Mouse (Mus musculus) forebrain, embryonic 14.5 days (tissue): ENCODE data around the gene Myof. TPM values are rescaled to one million over a fixed set of nuclear protein-coding genes. Genes with fewer than 3 reads are reported as not detected.

Source experiments
- ATAC-seq: fragments of 200-750 bp; cut with Nextera tagmentation; 2 replicates; pipeline ENCODE4 v1.8.0; 2017; ENCODE audit warnings: mild to moderate bottlenecking, moderate library complexity
- DNase-seq: peaks from one replicate; pipeline ENCODE4 v3.0.0-alpha.2; 2015; ENCODE audit warnings: low spot score
- H3K27ac ChIP-seq: fragments of 300-500 bp; sonication (generic); 2 replicates; pipeline ENCODE4 v1.5.1; 2014; ENCODE audit warnings: low read depth, mild to moderate bottlenecking, control low read depth, low read length, moderate library complexity
- H3K27me3 ChIP-seq: fragments of 300-500 bp; sonication (generic); replicated peaks from 2 replicates; pipeline ENCODE4 v1.6.1; 2014; ENCODE audit warnings: low read length, control low read depth, mixed read lengths; ENCODE audit not compliant: control insufficient read depth, insufficient read depth
- H3K36me3 ChIP-seq: fragments of 300-500 bp; sonication (generic); 2 replicates; pipeline ENCODE4 v1.6.1; 2014; ENCODE audit warnings: low read length, control low read depth; ENCODE audit not compliant: control insufficient read depth, insufficient read depth
- H3K4me1 ChIP-seq: fragments of 300-500 bp; sonication (generic); 2 replicates; pipeline ENCODE4 v1.6.1; 2014; ENCODE audit warnings: antibody characterized with exemption, low read length, control low read depth; ENCODE audit not compliant: control insufficient read depth, insufficient read depth
- H3K4me2 ChIP-seq: fragments of 300-500 bp; sonication (generic); 2 replicates; pipeline ENCODE4 v1.6.1; 2014; ENCODE audit warnings: mild to moderate bottlenecking, control low read depth, low read length
- H3K4me3 ChIP-seq: fragments of 300-500 bp; sonication (generic); 2 replicates; pipeline ENCODE4 v1.5.1; 2014; ENCODE audit warnings: low read depth, low read length, control low read depth
- H3K9ac ChIP-seq: fragments of 300-500 bp; sonication (generic); 2 replicates; pipeline ENCODE4 v1.6.1; 2014; ENCODE audit warnings: mild to moderate bottlenecking, low read length, control low read depth, moderate library complexity
- H3K9me3 ChIP-seq: fragments of 300-500 bp; sonication (generic); replicated peaks from 2 replicates; pipeline ENCODE4 v1.6.1; 2016; ENCODE audit warnings: low read length, control low read depth, mixed read lengths; ENCODE audit not compliant: control insufficient read depth
- WGBS: fragments of 180-500 bp; shearing (Covaris S2); extraction: QIAGEN DNeasy Blood & Tissue Kit; methylation state at CpG from one replicate; pipeline ENCODE4 v1.1.7; 2014; 5-methylcytosine and 5-hydroxymethylcytosine counted together
- polyA plus RNA-seq: library from polyadenylated mRNA; unstranded; fragments of >200 nt; fragmentation: Nextera tagmentation; extraction: Ambion mirVana; gene quantifications from 2 replicates; pipeline ENCODE4 v1.2.1, GENCODE M21; 2014

Myof gene
- polyA plus RNA-seq, 1 experiment from 2014 or later = 1.4 TPM

GRCm38 (mm10) chr19:37934640-37935039 is 108.7 kb downstream of the Myof start:
- DNase-seq = no peak
- ATAC-seq = no peak
- no peaks in the 10 kb centered on the region for H3K27me3 ChIP-seq
- H3K9ac ChIP-seq = no peak overlapping the region
- H3K4me1 ChIP-seq = no peaks in the 10 kb centered on the region
- no peak overlapping the region for H3K4me2 ChIP-seq
- no peak overlapping the region for H3K4me3 ChIP-seq
- WGBS = 95% methylated on average over 6 of the region's 6 CpGs
- no peaks in the 10 kb centered on the region for H3K36me3 ChIP-seq
- H3K9me3 ChIP-seq = no peaks in the 10 kb centered on the region
- no peak overlapping the region for H3K27ac ChIP-seq

- ATAC-seq (no peak), DNase-seq (no peak)
- Histone ChIP-seq H3K4me2 (no peak overlapping the region), H3K4me1 (no peaks in the 10 kb centered on the region), H3K4me3 (no peak overlapping the region), H3K36me3 (no peaks in the 10 kb centered on the region), H3K27ac (no peak overlapping the region), H3K27me3 (no peaks in the 10 kb centered on the region), H3K9ac (no peak overlapping the region), H3K9me3 (no peaks in the 10 kb centered on the region)
- WGBS = 96% methylated on average over 2 of the region's 2 CpGs
Measured at GRCm38 (mm10) chr19:37932198-37932597, 111.2 kb downstream of the Myof start.

- Histone ChIP-seq H3K27me3 (no peaks in the 10 kb centered on the region), H3K4me1 (no peaks in the 10 kb centered on the region), H3K4me3 (no peak overlapping the region), H3K9ac (no peak overlapping the region), H3K36me3 (no peaks in the 10 kb centered on the region), H3K4me2 (no peak overlapping the region), H3K9me3 (no peaks in the 10 kb centered on the region), H3K27ac (no peak overlapping the region)
- no peak for DNase-seq
- WGBS = 85% methylated on average over 7 of the region's 7 CpGs
- no peak for ATAC-seq
Measured at GRCm38 (mm10) chr19:37927911-37928310, 115.5 kb downstream of the Myof start.

GRCm38 (mm10) chr19:37925323-37925722 is 118.1 kb downstream of the Myof start:
- no peak for DNase-seq
- Histone ChIP-seq H3K4me2 (no peak overlapping the region), H3K36me3 (no peaks in the 10 kb centered on the region), H3K4me1 (no peaks in the 10 kb centered on the region), H3K9me3 (no peaks in the 10 kb centered on the region), H3K27me3 (no peaks in the 10 kb centered on the region), H3K27ac (no peak overlapping the region), H3K4me3 (no peak overlapping the region), H3K9ac (no peak overlapping the region)
- 87% methylated on average over 3 of the region's 3 CpGs for WGBS
- no peak for ATAC-seq

- no peak for ATAC-seq
- Histone ChIP-seq H3K27ac (no peak overlapping the region), H3K4me3 (no peak overlapping the region), H3K4me2 (no peak overlapping the region), H3K27me3 (no peaks in the 10 kb centered on the region), H3K9me3 (no peaks in the 10 kb centered on the region), H3K4me1 (no peaks in the 10 kb centered on the region), H3K36me3 (no peaks in the 10 kb centered on the region), H3K9ac (no peak overlapping the region)
- 37% methylated on average over 3 of the region's 3 CpGs for WGBS
- DNase-seq = no peak
Measured at GRCm38 (mm10) chr19:37924266-37924665, 119.1 kb downstream of the Myof start.

- H3K9ac ChIP-seq = no peak overlapping the region
- no peak overlapping the region for H3K4me2 ChIP-seq
- H3K9me3 ChIP-seq = no peaks in the 10 kb centered on the region
- H3K27me3 ChIP-seq = no peaks in the 10 kb centered on the region
- ATAC-seq (no peak), DNase-seq (no peak)
- H3K4me3 ChIP-seq = no peak overlapping the region
- no peaks in the 10 kb centered on the region for H3K4me1 ChIP-seq
- no peaks in the 10 kb centered on the region for H3K36me3 ChIP-seq
- H3K27ac ChIP-seq = no peak overlapping the region
- 36% methylated on average over 5 of the region's 5 CpGs for WGBS
Measured at GRCm38 (mm10) chr19:37921098-37921497, 122.3 kb downstream of the Myof start.

- peak; percentile 51 for DNase-seq
- Histone ChIP-seq H3K36me3 (no peaks in the 10 kb centered on the region), H3K9ac (no peak overlapping the region), H3K4me1 (no peaks in the 10 kb centered on the region), H3K4me2 (no peak overlapping the region), H3K27me3 (no peaks in the 10 kb centered on the region), H3K27ac (no peak overlapping the region), H3K9me3 (no peaks in the 10 kb centered on the region), H3K4me3 (no peak overlapping the region)
- WGBS = 35% methylated on average over 12 of the region's 12 CpGs
- ATAC-seq = no peak
Measured at GRCm38 (mm10) chr19:37918515-37918932, 124.9 kb downstream of the Myof start.

- no peak overlapping the region for H3K9ac ChIP-seq
- H3K36me3 ChIP-seq = no peaks in the 10 kb centered on the region
- ATAC-seq (no peak), DNase-seq (no peak)
- H3K4me2 ChIP-seq = no peak overlapping the region
- no peaks in the 10 kb centered on the region for H3K4me1 ChIP-seq
- H3K27ac ChIP-seq = no peak overlapping the region
- no peaks in the 10 kb centered on the region for H3K27me3 ChIP-seq
- H3K4me3 ChIP-seq = no peak overlapping the region
- WGBS = 92% methylated on average over 4 of the region's 4 CpGs
- H3K9me3 ChIP-seq = no peaks in the 10 kb centered on the region
Measured at GRCm38 (mm10) chr19:37914261-37914660, 129.1 kb downstream of the Myof start.

GRCm38 (mm10) chr19:37912501-37912900 is 130.9 kb downstream of the Myof start:
- no peak overlapping the region for H3K4me2 ChIP-seq
- WGBS = 80% methylated on average over 6 of the region's 6 CpGs

More at GRCm38 (mm10) chr19:37912501-37912900, 130.9 kb downstream of the Myof start:
- Histone ChIP-seq H3K36me3 (no peaks in the 10 kb centered on the region), H3K4me3 (no peak overlapping the region), H3K27me3 (no peaks in the 10 kb centered on the region), H3K9ac (no peak overlapping the region), H3K27ac (no peak overlapping the region), H3K9me3 (no peaks in the 10 kb centered on the region), H3K4me1 (no peaks in the 10 kb centered on the region)
- DNase-seq = no peak
- ATAC-seq = no peak
